Mouse (Mus musculus) MN1 (cell line): Measurements from ENCODE around the gene Chkb.

Experiments
- DNase-seq: peaks from one replicate; pipeline ENCODE4 v3.0.0-alpha.2; 2016; ENCODE audit warnings: low spot score

Gene Chkb

GRCm38 (mm10) chr15:89399716-89400115 lies 30.0 kb downstream of the Chkb start:
- DNase-seq, result no peak

GRCm38 (mm10) chr15:89398146-89398545 lies 31.6 kb downstream of the Chkb start:
- no peak for DNase-seq

- no peak for DNase-seq
Measured at GRCm38 (mm10) chr15:89396883-89397282, 32.8 kb downstream of the Chkb start.

GRCm38 (mm10) chr15:89390081-89390480 lies 39.6 kb downstream of the Chkb start:
- DNase-seq, result no peak

DNA sequence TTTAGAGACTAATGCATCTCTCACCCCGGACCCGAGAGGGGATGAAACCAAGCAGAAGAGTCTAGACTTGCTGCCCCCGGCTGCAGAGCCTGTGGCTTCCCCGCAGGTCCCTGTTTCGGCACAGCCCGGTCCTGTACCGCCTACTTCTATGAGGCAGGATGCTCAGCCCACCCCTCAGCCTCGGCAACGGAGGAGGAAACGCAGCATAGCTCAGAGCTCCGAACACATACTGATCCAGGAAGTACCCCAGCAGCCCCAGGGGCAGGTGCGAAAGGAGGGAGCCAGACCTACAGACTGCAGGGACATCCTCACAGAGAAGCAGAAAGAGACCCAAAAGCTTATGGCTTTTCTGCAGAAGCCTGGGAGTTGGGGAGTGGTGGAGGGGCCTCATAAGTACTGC lies 42.6 kb downstream of the Chkb start:
- no peak for DNase-seq

DNA sequence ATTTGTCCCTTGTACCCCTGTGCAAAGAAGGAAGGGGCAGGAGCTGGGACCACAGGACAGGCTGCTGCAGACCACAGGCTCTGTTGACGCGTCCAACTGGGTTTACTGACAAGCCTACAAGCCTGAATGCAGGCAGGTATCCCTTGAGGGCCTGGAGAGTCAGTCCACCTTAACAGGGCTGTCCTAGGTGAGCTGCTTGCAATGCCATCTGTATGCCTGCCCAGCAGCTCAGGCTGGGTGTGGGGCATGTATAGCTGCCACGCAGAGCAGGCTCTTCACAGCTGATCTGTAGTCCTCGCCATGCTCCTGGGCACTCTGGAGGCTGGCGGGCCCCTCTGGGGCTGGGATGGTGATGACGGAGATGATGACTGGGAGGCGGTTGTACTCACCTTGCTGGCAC lies 45.1 kb downstream of the Chkb start, which contains the start of gene Klhdc7b:
Klhdc7b (plus strand) TSS at position 301 of the 400 bp plus-strand sequence.
- DNase-seq, result no peak

DNA sequence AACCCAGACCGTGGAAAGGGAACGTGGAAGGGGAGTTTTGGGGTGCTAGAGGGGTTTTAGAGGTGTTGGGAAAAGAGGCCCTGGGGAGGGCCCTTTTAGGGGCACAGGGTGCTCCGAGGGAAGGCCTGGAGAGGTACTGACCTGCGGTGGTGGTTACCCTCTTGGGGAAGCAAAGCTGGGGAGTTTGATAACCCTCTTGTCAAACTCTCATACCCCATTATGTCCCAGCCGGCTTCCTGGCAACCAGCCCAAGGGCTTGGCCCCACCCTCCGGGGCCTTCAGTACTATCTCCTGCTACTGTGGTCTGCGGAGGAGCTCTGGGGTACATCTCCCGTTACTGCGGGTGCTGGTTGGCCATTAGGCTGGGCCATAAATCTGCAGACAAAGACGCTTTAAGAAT lies 50.3 kb downstream of the Chkb start:
- no peak for DNase-seq

GRCm38 (mm10) chr15:89378831-89379401 lies 50.8 kb downstream of the Chkb start, which contains the start of gene Odf3b:
TSS of gene Odf3b (minus strand) at chr15:89379282.
- no peak for DNase-seq

DNA sequence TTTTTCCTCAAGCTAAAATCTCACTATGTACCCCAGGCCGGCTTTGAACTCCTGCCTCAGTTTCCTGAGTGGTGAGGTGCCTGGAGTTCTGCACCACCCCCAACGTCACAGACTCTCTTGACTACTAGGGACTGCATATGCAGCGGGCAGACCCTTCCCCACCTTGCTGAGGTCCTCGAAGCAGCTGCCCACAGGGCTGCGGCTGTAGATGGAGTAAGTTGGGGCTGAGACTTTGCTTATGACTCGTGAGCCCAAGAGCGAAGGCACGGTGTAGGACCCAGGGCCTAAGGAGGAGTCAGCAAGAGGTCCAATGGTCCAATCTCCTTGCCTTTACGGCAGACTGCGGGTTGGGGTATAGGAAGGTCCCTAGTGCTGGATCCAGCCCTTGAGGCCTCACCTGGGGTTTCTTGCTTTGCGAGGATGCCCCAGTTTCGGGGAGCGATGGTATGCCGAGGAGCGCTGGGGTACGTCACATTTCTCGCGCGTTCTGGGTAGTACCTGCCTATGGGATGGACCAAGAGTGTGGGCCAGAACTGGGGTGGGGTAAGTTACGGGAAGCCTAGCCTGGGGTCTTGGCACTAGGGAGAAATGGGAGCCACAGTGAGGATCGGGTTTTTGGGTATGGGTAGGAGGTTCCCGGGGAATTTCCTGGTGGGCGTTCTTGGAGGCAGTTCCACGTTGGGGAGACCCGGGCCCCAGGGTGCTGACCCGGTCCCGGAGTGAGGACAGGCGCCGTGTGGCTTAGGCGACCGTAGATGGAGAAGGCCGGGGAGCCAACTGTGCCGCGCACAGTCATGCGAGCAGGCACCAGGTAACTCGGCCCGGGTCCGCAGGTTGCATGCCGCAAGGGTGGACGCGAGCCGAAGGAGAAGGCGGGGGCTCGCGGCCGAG lies 51.5 kb downstream of the Chkb start:
- no peak for DNase-seq

GRCm38 (mm10) chr15:89377362-89377761 lies 52.3 kb downstream of the Chkb start:
- DNase-seq, result no peak

- DNase-seq, result no peak
Measured at GRCm38 (mm10) chr15:89376957-89377356, 52.8 kb downstream of the Chkb start, which contains the start of gene Tymp. TSS of gene Tymp (minus strand) at chr15:89377039.
